Mouse (Mus musculus) heart, adult 2 months (tissue): Measurements from ENCODE around the gene Ift43.

Source experiments
- CTCF ChIP-seq: fragments of 200-600 bp; IDR thresholded peaks from 2 replicates; pipeline ENCODE4 v1.8.1; 2022; ENCODE audit warnings: antibody characterized with exemption, mild to moderate bottlenecking, moderate library complexity
- EP300 ChIP-seq: fragments of 200-500 bp; IDR thresholded peaks from 2 replicates; pipeline ENCODE4 v1.6.1; 2011; ENCODE audit warnings: low read depth, low read length, control low read depth; ENCODE audit not compliant: insufficient read depth
- POLR2A ChIP-seq: fragments of 200-500 bp; IDR thresholded peaks from 2 replicates; pipeline ENCODE4 v1.6.1; 2011; ENCODE audit warnings: mild to moderate bottlenecking, low read depth, low read length, control low read depth; ENCODE audit not compliant: insufficient read depth

DNA sequence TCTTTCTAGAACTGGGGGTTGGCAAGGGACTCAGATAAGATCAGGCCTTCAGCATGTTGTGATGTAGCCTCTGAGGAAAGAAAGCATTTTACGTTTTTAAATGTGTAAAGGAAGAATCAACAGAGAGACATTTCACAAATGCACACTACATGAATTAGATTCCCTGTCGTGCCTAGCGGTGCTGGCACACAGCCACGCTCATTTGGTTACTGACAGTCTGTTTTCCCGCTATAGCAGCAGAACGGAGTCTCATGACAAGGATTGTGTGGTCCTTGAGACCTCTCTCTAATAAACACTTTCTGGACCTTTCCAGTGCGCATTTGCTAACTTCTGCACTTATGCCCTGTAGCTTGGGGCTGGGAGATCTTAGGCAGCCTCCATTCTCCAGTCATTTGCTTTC, 96.9 kb downstream of the Ift43 start:
- TF ChIP-seq CTCF (no peak), POLR2A (no peak), EP300 (no peak)
